Mouse (Mus musculus) heart, adult 8-10 months (tissue): ENCODE measurements around the gene Acox2. TPM values are rescaled to one million over a fixed set of nuclear protein-coding genes. Genes with fewer than 3 reads are reported as not detected.

ENCODE experiments used
- total RNA-seq, 4 experiments: library from RNA; stranded (reverse); gene quantifications; 2 replicates each; pipeline ENCODE4 v1.2.4; 2022

Gene Acox2
- total RNA-seq, 4 experiments from 2014 or later: 0.44 to 1.4 (median 1.1) TPM

Other genes starting within 250 kb of the Acox2 start
- 10 to 100 TPM; 26.2 to 33.3 (median 28.2) TPM for gene Rpp14, start 179.0 kb downstream of the Acox2 start, total RNA-seq
- 10 to 100 TPM; 21.5 to 25.4 (median 24.6) TPM for gene Pxk, start 161.1 kb downstream of the Acox2 start, total RNA-seq
- 100 to 1,000 TPM; 726 to 851 (median 790) TPM for gene Pdhb, start 86.3 kb downstream of the Acox2 start, total RNA-seq
- 1 to 10 TPM; 8.7 to 9.9 (median 9.3) TPM for gene Kctd6, start 45.2 kb downstream of the Acox2 start, total RNA-seq
- 1 to 10 TPM; 7.5 to 8.8 (median 8.2) TPM for gene Fam107a, start 58.7 kb upstream of the Acox2 start, total RNA-seq
- under 1 TPM in 1 of 4 experiments, not detected in 3; 0.20 TPM for gene Oit1, start 119.4 kb upstream of the Acox2 start, total RNA-seq